18 mouse cellular contexts compared by ENCODE assay signal in genomic region chr4:105208977-105209376, GRCm38 (mm10). TPM values are rescaled to one million over a fixed set of nuclear protein-coding genes. Genes with fewer than 3 reads are reported as not detected.
"Had no signal": no experiment of that assay in that cellular context is flagged by ENCODE, and none has a peak within 500 bp of the region (broad histone marks: within the 10 kb centered on the region; RNA-seq: fewer than 3 reads in every experiment).

No protein-coding gene starts in this region.

- H3K36me3 ChIP-seq: midbrain, embryonic 15.5 days had no signal

- H3K27me3 ChIP-seq: lung, embryonic 15.5 days; megakaryocyte, embryonic 14.5 days; midbrain, embryonic 13.5 days; midbrain, embryonic 15.5 days; neural tube, embryonic 12.5 days; stomach, embryonic 15.5 days had no signal

- H3K4me2 ChIP-seq: lung, embryonic 15.5 days; midbrain, embryonic 11.5 days; midbrain, embryonic 13.5 days; midbrain, embryonic 15.5 days; neural tube, embryonic 12.5 days; stomach, embryonic 15.5 days had no signal

- DNase-seq: lung, adult 2 months; lung, postnatal 14 days; lung, postnatal 36 days; right cerebral cortex, postnatal 14 days; thymus, adult 2 months; thymus, postnatal 25 days; thymus, postnatal 4 days had no signal

- H3K27ac ChIP-seq: lung, embryonic 15.5 days; macrophage; midbrain, embryonic 13.5 days; midbrain, embryonic 15.5 days; neural tube, embryonic 12.5 days; stomach, embryonic 15.5 days; stomach, postnatal 0 days had no signal

- ATAC-seq: lung, postnatal 0 days; midbrain, embryonic 13.5 days; midbrain, embryonic 15.5 days had no signal

- H3K4me3 ChIP-seq: lung, embryonic 15.5 days; megakaryocyte, embryonic 14.5 days; midbrain, embryonic 13.5 days; midbrain, embryonic 15.5 days; neural tube, embryonic 12.5 days; stomach, embryonic 15.5 days had no signal

- H3K9ac ChIP-seq: lung, embryonic 15.5 days; midbrain, embryonic 13.5 days; midbrain, embryonic 15.5 days; neural tube, embryonic 12.5 days; stomach, embryonic 15.5 days had no signal

- H3K9me3 ChIP-seq: lung, embryonic 15.5 days; megakaryocyte, embryonic 14.5 days; midbrain, embryonic 13.5 days; midbrain, embryonic 15.5 days; neural tube, embryonic 12.5 days; stomach, embryonic 15.5 days had no signal

RNA-seq across cellular contexts. Expression of gene Plpp3, which starts 51.8 kb away (rescaled TPM):
- total RNA-seq: megakaryocyte progenitor cell, adult 5-6 weeks had no signal
